Mouse (Mus musculus): ENCODE data around the gene Tmem161a.

The Tmem161a gene

GRCm38 (mm10) chr8:70163316-70163715 is 8.8 kb upstream of the Tmem161a start:
- DNase-seq, result no peak

- peak; percentile 29 for DNase-seq
These were observed 5.5 kb upstream of the Tmem161a start for GRCm38 (mm10) chr8:70166504-70167110.

GRCm38 (mm10) chr8:70170116-70170515 is 2.0 kb upstream of the Tmem161a start:
- no peak for DNase-seq

- no peak for DNase-seq
These were observed 1.4 kb upstream of the Tmem161a start for GRCm38 (mm10) chr8:70170748-70171147.

- no peak for DNase-seq
These were observed 916 bp upstream of the Tmem161a start for GRCm38 (mm10) chr8:70171240-70171639.

GRCm38 (mm10) chr8:70173320-70173719 is 1.2 kb downstream of the Tmem161a start:
- DNase-seq, result no peak

GRCm38 (mm10) chr8:70174079-70174478 is 1.9 kb downstream of the Tmem161a start:
- DNase-seq, result peak; percentile 34

- DNase-seq, result no peak
These were observed 6.1 kb downstream of the Tmem161a start for GRCm38 (mm10) chr8:70178231-70178630.

GRCm38 (mm10) chr8:70179082-70179481 is 6.9 kb downstream of the Tmem161a start:
- no peak for DNase-seq

- DNase-seq, result no peak
These were observed 9.2 kb downstream of the Tmem161a start for GRCm38 (mm10) chr8:70181212-70181902.

- DNase-seq, result no peak
These were observed 9.7 kb downstream of the Tmem161a start for GRCm38 (mm10) chr8:70181903-70182252.

GRCm38 (mm10) chr8:70183194-70183593 is 11.0 kb downstream of the Tmem161a start:
- no peak for DNase-seq

- no peak for DNase-seq
These were observed 16.6 kb downstream of the Tmem161a start for GRCm38 (mm10) chr8:70188707-70189106.

- DNase-seq, result no peak
These were observed 21.1 kb downstream of the Tmem161a start for GRCm38 (mm10) chr8:70193238-70193637.

- no peak for DNase-seq
These were observed 22.0 kb downstream of the Tmem161a start for GRCm38 (mm10) chr8:70194191-70194590.

- no peak for DNase-seq
These were observed 23.6 kb downstream of the Tmem161a start for GRCm38 (mm10) chr8:70195762-70196161.

GRCm38 (mm10) chr8:70197603-70198002 is 25.4 kb downstream of the Tmem161a start:
- DNase-seq, result no peak

GRCm38 (mm10) chr8:70200098-70200681 is 28.0 kb downstream of the Tmem161a start:
- DNase-seq, result peak; percentile 70

- DNase-seq, result no peak
These were observed 29.3 kb downstream of the Tmem161a start for GRCm38 (mm10) chr8:70201417-70201816.

GRCm38 (mm10) chr8:70203072-70203471 is 30.9 kb downstream of the Tmem161a start:
- peak; percentile 52 for DNase-seq

GRCm38 (mm10) chr8:70204757-70205156 is 32.6 kb downstream of the Tmem161a start:
- DNase-seq, result no peak

- DNase-seq, result no peak
These were observed 36.0 kb downstream of the Tmem161a start for GRCm38 (mm10) chr8:70208130-70208529.

GRCm38 (mm10) chr8:70210538-70210937 is 38.4 kb downstream of the Tmem161a start:
- peak; percentile 60 for DNase-seq

- DNase-seq, result no peak
These were observed 39.1 kb downstream of the Tmem161a start for GRCm38 (mm10) chr8:70211275-70211674.
